Mouse (Mus musculus) CH12.LX (cell line): ENCODE results near the gene Meox1. TPM values are rescaled to one million over a fixed set of nuclear protein-coding genes. Genes with fewer than 3 reads are reported as not detected.

Source experiments
- DNase-seq: peaks from one replicate; pipeline ENCODE4 v3.0.0-alpha.2; 2013; ENCODE audit errors: extremely low read depth
- H3K27ac ChIP-seq: 2 replicates; pipeline ENCODE4 v1.5.1; 2012; ENCODE audit warnings: low read depth, mild to moderate bottlenecking, control low read depth, moderate library complexity; ENCODE audit not compliant: insufficient read depth
- H3K27me3 ChIP-seq: replicated peaks from 2 replicates; pipeline ENCODE3; 2012; ENCODE audit warnings: inconsistent platforms
- H3K36me3 ChIP-seq, 2 experiments: replicated peaks in 1 of 2; 2 replicates each; pipeline versions ENCODE3 to v1.6.1; 2012; ENCODE audit warnings: inconsistent platforms in 1 of 2, low read length in 1 of 2, mild to moderate bottlenecking in 1 of 2, mixed read lengths in 1 of 2, moderate library complexity in 1 of 2; ENCODE audit not compliant: control insufficient read depth in 1 of 2, insufficient read depth in 1 of 2
- H3K4me1 ChIP-seq, 2 experiments: 2 replicates each; pipeline ENCODE4 v1.6.1; 2012; ENCODE audit warnings: inconsistent platforms in 1 of 2, moderate library complexity in 1 of 2; ENCODE audit not compliant: insufficient read depth in 2 of 2, control insufficient read depth in 1 of 2
- H3K4me2 ChIP-seq: 2 replicates; pipeline ENCODE4 v1.6.1; 2012; ENCODE audit warnings: low read depth, mild to moderate bottlenecking, control low read depth; ENCODE audit not compliant: poor library complexity, insufficient read depth, severe bottlenecking
- H3K4me3 ChIP-seq, 3 experiments: fragments of 150-350 bp in 1 of 3; sonication (generic) in 1 of 3; replicated peaks in 1 of 3; 2 replicates each; pipeline versions ENCODE3 to v1.5.1; 2011 to 2012; ENCODE audit warnings: low read depth in 2 of 3, low read length in 2 of 3, mild to moderate bottlenecking in 2 of 3, moderate library complexity in 2 of 3, control low read depth in 1 of 3, improper control_type of control experiment in 1 of 3, inconsistent platforms in 1 of 3, mixed read lengths in 1 of 3; ENCODE audit not compliant: poor library complexity in 1 of 3
- H3K79me2 ChIP-seq: replicated peaks from 2 replicates; pipeline ENCODE4 v1.6.1; 2012; ENCODE audit warnings: mild to moderate bottlenecking, moderate library complexity; ENCODE audit not compliant: control insufficient read depth, poor library complexity, insufficient read depth, severe bottlenecking; ENCODE audit errors: extremely low read depth
- H3K9ac ChIP-seq: 2 replicates; pipeline ENCODE4 v1.6.1; 2012; ENCODE audit warnings: low read depth, mild to moderate bottlenecking, control low read depth, moderate library complexity; ENCODE audit not compliant: insufficient read depth
- H3K9me3 ChIP-seq: replicated peaks from 2 replicates; pipeline ENCODE3; 2012; ENCODE audit warnings: low read length, inconsistent platforms, mixed read lengths
- BHLHE40 ChIP-seq: IDR thresholded peaks from 2 replicates; pipeline ENCODE4 v1.6.1; 2011; ENCODE audit warnings: mild to moderate bottlenecking, low read depth, low read length, improper control_type of control experiment
- CHD1 ChIP-seq: IDR thresholded peaks from 2 replicates; pipeline ENCODE4 v1.6.1; 2012; ENCODE audit warnings: low read depth, low read length, improper control_type of control experiment, inconsistent platforms
- CHD2 ChIP-seq: IDR thresholded peaks from 2 replicates; pipeline ENCODE4 v1.6.1; 2011; ENCODE audit warnings: low read length, improper control_type of control experiment
- ELF1 ChIP-seq: IDR thresholded peaks from 2 replicates; pipeline ENCODE4 v1.6.1; 2014; ENCODE audit warnings: low read depth, mild to moderate bottlenecking, inconsistent platforms, low read length, improper control_type of control experiment
- EP300 ChIP-seq: IDR thresholded peaks from 2 replicates; pipeline ENCODE4 v1.6.1; 2011; ENCODE audit warnings: low read length, improper control_type of control experiment
- GABPA ChIP-seq: IDR thresholded peaks from 2 replicates; pipeline ENCODE4 v1.6.1; 2012; ENCODE audit warnings: low read depth, low read length, improper control_type of control experiment, inconsistent platforms; ENCODE audit not compliant: insufficient replicate concordance
- HCFC1 ChIP-seq: IDR thresholded peaks from 2 replicates; pipeline ENCODE4 v1.6.1; 2012; ENCODE audit warnings: low read depth, mild to moderate bottlenecking, inconsistent platforms, low read length, improper control_type of control experiment
- IRF4 ChIP-seq: IDR thresholded peaks from 2 replicates; pipeline ENCODE4 v1.6.1; 2014; ENCODE audit warnings: low read depth, mild to moderate bottlenecking, inconsistent platforms, low read length, improper control_type of control experiment
- JUN ChIP-seq: IDR thresholded peaks from 2 replicates; pipeline ENCODE4 v1.6.1; 2011; ENCODE audit warnings: low read depth, mild to moderate bottlenecking, low read length, improper control_type of control experiment, moderate library complexity; ENCODE audit not compliant: insufficient read depth
- JUND ChIP-seq: conservative IDR thresholded peaks from 2 replicates; pipeline ENCODE4 v1.6.1; 2011; ENCODE audit warnings: low read depth, low read length, improper control_type of control experiment
- KAT2A ChIP-seq: IDR thresholded peaks from 2 replicates; pipeline ENCODE4 v1.6.1; 2012; ENCODE audit warnings: low read length, improper control_type of control experiment, inconsistent platforms; ENCODE audit not compliant: insufficient replicate concordance
- MXI1 ChIP-seq: IDR thresholded peaks from 2 replicates; pipeline ENCODE4 v1.6.1; 2011; ENCODE audit warnings: mild to moderate bottlenecking, low read depth, low read length, improper control_type of control experiment
- MYC ChIP-seq: IDR thresholded peaks from 2 replicates; pipeline ENCODE4 v1.6.1; 2011; ENCODE audit warnings: low read depth, mild to moderate bottlenecking, improper control_type of control experiment, low read length
- NELFE ChIP-seq: IDR thresholded peaks from 2 replicates; pipeline ENCODE4 v1.6.1; 2011; ENCODE audit warnings: low read depth, low read length, improper control_type of control experiment
- NRF1 ChIP-seq: IDR thresholded peaks from 2 replicates; pipeline ENCODE4 v1.6.1; 2014; ENCODE audit warnings: low read depth, mild to moderate bottlenecking, inconsistent platforms, low read length, improper control_type of control experiment, moderate library complexity
- PAX5 ChIP-seq: IDR thresholded peaks from 2 replicates; pipeline ENCODE4 v1.6.1; 2012; ENCODE audit warnings: low read length, inconsistent platforms, mixed read lengths
- RCOR1 ChIP-seq: conservative IDR thresholded peaks from 2 replicates; pipeline ENCODE4 v1.6.1; 2012; ENCODE audit warnings: low read depth, mild to moderate bottlenecking, inconsistent platforms, low read length, improper control_type of control experiment
- SMC3 ChIP-seq: IDR thresholded peaks from 2 replicates; pipeline ENCODE4 v1.6.1; 2011; ENCODE audit warnings: low read depth, low read length, improper control_type of control experiment
- TBP ChIP-seq: conservative IDR thresholded peaks from 2 replicates; pipeline ENCODE4 v1.6.1; 2011; ENCODE audit warnings: low read depth, low read length, improper control_type of control experiment
- TCF12 ChIP-seq: IDR thresholded peaks from 2 replicates; pipeline ENCODE4 v1.6.1; 2014; ENCODE audit warnings: low read depth, mild to moderate bottlenecking, inconsistent platforms, low read length, improper control_type of control experiment
- USF1 ChIP-seq: IDR thresholded peaks from 2 replicates; pipeline ENCODE4 v1.6.1; 2014; ENCODE audit warnings: low read depth, mild to moderate bottlenecking, inconsistent platforms, low read length, improper control_type of control experiment
- USF2 ChIP-seq: conservative IDR thresholded peaks from 2 replicates; pipeline ENCODE4 v1.6.1; 2011; ENCODE audit warnings: low read depth, low read length, improper control_type of control experiment
- ZC3H11A ChIP-seq: IDR thresholded peaks from 2 replicates; pipeline ENCODE4 v1.6.1; 2012; ENCODE audit warnings: low read depth, mild to moderate bottlenecking, inconsistent platforms, low read length, improper control_type of control experiment
- ZKSCAN1 ChIP-seq: IDR thresholded peaks from 2 replicates; pipeline ENCODE4 v1.6.1; 2012; ENCODE audit warnings: low read depth, inconsistent platforms, low read length, improper control_type of control experiment, borderline replicate concordance
- ZMIZ1 ChIP-seq: IDR thresholded peaks from 2 replicates; pipeline ENCODE4 v1.6.1; 2012; ENCODE audit warnings: low read depth, mild to moderate bottlenecking, inconsistent platforms, low read length, improper control_type of control experiment
- ZNF384 ChIP-seq: IDR thresholded peaks from 2 replicates; pipeline ENCODE4 v1.6.1; 2012; ENCODE audit warnings: low read depth, low read length, improper control_type of control experiment, inconsistent platforms
- dilution Hi-C: fragments of 300-500 bp; cut with MboI; formaldehyde crosslinking; loops from 2 replicates; pipeline ENCODE4 v1.14.3; 2020; ENCODE audit warnings: low sequenced_read_pairs; ENCODE audit not compliant: extremely low pct_unique_long_range_greater_than_20kb, extremely low pct_ligation_motif_present
- in situ Hi-C: fragments of 300-500 bp; cut with MboI; formaldehyde crosslinking; loops from 3 replicates; pipeline ENCODE4 v1.14.3; 2019; ENCODE audit warnings: low sequenced_read_pairs, low pct_ligation_motif_present, low pct_unique_long_range_greater_than_20kb, mixed read lengths
- polyA plus RNA-seq: library from polyadenylated mRNA; unstranded; fragments of >175 nt; gene quantifications from 2 replicates; pipeline ENCODE4 v1.2.1, GENCODE M21; 2012; ENCODE audit warnings: low read depth; ENCODE audit not compliant: insufficient read length
- total RNA-seq, 2 experiments: library from RNA; depleted of rRNA; stranded (reverse); fragments of 300-350 nt in 1 of 2; fragments of >200 nt in 1 of 2; gene quantifications; 2 replicates each; pipeline ENCODE4 v1.2.3; 2012 to 2014

Meox1 gene
- total and polyA plus RNA-seq, 3 experiments, result not detected

- dilution Hi-C loops (no loop called here), in situ Hi-C loops (no loop called here)
- peaks cover 34% of the 10 kb centered on the region for H3K27me3 ChIP-seq
- no peak overlapping the region for H3K9ac ChIP-seq
- DNase-seq, result no peak
- H3K4me2 ChIP-seq, result no peak overlapping the region
- H3K27ac ChIP-seq, result no peak overlapping the region
- H3K9me3 ChIP-seq, result no peaks in the 10 kb centered on the region
- TF ChIP-seq MXI1 (no peak), ZMIZ1 (no peak), USF1 (no peak), ZNF384 (no peak), MYC (no peak), HCFC1 (no peak), ZC3H11A (no peak), TCF12 (no peak), NELFE (no peak), RCOR1 (no peak), BHLHE40 (no peak), IRF4 (no peak), JUND (no peak), CHD1 (no peak), ZKSCAN1 (no peak), JUN (no peak), TBP (no peak), KAT2A (no peak), PAX5 (no peak), USF2 (no peak)
- no peaks in the 10 kb centered on the region for H3K79me2 ChIP-seq
- H3K36me3 ChIP-seq, result no peaks in the 10 kb centered on the region
- 0 out of 4 replicates have a peak, but pooled peaks cover 0 to 5% of the 10 kb centered on the region in 2 experiments for H3K4me1 ChIP-seq
- no peak overlapping the region for H3K4me3 ChIP-seq
These were observed 15.5 kb downstream of the Meox1 start for GRCm38 (mm10) chr11:101878696-101879095.

DNA sequence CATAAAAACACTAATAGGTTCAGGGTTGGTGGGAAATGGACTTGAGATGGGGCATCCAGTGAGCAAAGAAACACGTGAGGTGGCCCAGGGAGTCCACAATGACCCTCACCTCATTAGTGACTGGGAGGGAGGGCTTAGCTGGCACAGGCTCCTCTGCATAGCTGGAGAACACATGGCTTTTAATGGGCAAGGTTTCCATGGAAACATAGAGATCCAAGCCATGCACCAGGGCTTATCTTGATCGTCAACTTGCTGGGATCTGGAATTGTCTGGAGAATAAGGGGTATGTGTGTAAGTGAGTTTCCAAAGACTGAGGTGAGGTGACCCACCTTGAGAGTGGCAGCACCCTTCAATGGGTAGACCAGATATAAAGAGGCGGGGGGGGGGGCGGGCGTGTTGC lies 19.2 kb downstream of the Meox1 start:
- dilution Hi-C loops (no loop called here), in situ Hi-C loops (no loop called here)
- peaks cover 46% of the 10 kb centered on the region for H3K27me3 ChIP-seq
- H3K79me2 ChIP-seq, result no peaks in the 10 kb centered on the region
- no peak overlapping the region for H3K9ac ChIP-seq
- peaks cover 0 to 10% of the 10 kb centered on the region in 2 experiments; a peak in 2 of 4 replicates for H3K4me1 ChIP-seq
- no peak overlapping the region for H3K4me2 ChIP-seq
- no peak for TF ChIP-seq ZMIZ1
- no peak for TF ChIP-seq JUND
- TF ChIP-seq KAT2A, result no peak
- no peak for TF ChIP-seq CHD2
- TF ChIP-seq EP300, result no peak
- no peak for TF ChIP-seq MYC
- no peak for TF ChIP-seq USF2
- TF ChIP-seq SMC3, result no peak
- TF ChIP-seq NRF1, result no peak
- no peak for TF ChIP-seq BHLHE40
- TF ChIP-seq ZNF384, result no peak
- no peak for TF ChIP-seq PAX5
- no peak for TF ChIP-seq ELF1
- no peak for TF ChIP-seq TCF12
- TF ChIP-seq CHD1, result no peak
- TF ChIP-seq MXI1, result no peak
- TF ChIP-seq GABPA, result no peak
- TF ChIP-seq IRF4, result no peak
- H3K27ac ChIP-seq, result no peak overlapping the region
- H3K9me3 ChIP-seq, result no peaks in the 10 kb centered on the region
- no peak for DNase-seq
- no peaks in the 10 kb centered on the region for H3K36me3 ChIP-seq
- H3K4me3 ChIP-seq, result no peak overlapping the region
